Mouse (Mus musculus) lung, embryonic 14.5 days (tissue): ENCODE data around the gene Tmem50b. TPM values are rescaled to one million over a fixed set of nuclear protein-coding genes. Genes with fewer than 3 reads are reported as not detected.

ENCODE experiments used
- ATAC-seq: fragments of 200-750 bp; cut with Nextera tagmentation; 2 replicates; pipeline ENCODE4 v1.8.0; 2017; ENCODE audit warnings: mild to moderate bottlenecking, moderate TSS enrichment, moderate library complexity; ENCODE audit not compliant: insufficient read depth
- DNase-seq: peaks from one replicate; pipeline ENCODE4 v3.0.0-alpha.2; 2015
- H3K27ac ChIP-seq: fragments of 300-500 bp; sonication (generic); 2 replicates; pipeline ENCODE4 v1.5.1; 2014; ENCODE audit warnings: low read depth, mild to moderate bottlenecking, moderate library complexity
- H3K27me3 ChIP-seq: fragments of 300-500 bp; sonication (generic); 2 replicates; pipeline ENCODE4 v1.6.1; 2014; ENCODE audit warnings: low read length, control low read depth; ENCODE audit not compliant: insufficient read depth
- H3K36me3 ChIP-seq: fragments of 300-500 bp; sonication (generic); 2 replicates; pipeline ENCODE4 v1.6.1; 2014; ENCODE audit warnings: control low read depth; ENCODE audit not compliant: insufficient read depth
- H3K4me1 ChIP-seq: fragments of 300-500 bp; sonication (generic); 2 replicates; pipeline ENCODE4 v1.6.1; 2014; ENCODE audit warnings: antibody characterized with exemption, control low read depth; ENCODE audit not compliant: insufficient read depth
- H3K4me2 ChIP-seq: fragments of 300-500 bp; sonication (generic); 2 replicates; pipeline ENCODE4 v1.6.1; 2014; ENCODE audit warnings: mild to moderate bottlenecking
- H3K4me3 ChIP-seq: fragments of 300-500 bp; sonication (generic); 2 replicates; pipeline ENCODE4 v1.5.1; 2014; ENCODE audit warnings: low read depth, low read length
- H3K9ac ChIP-seq: fragments of 300-500 bp; sonication (generic); 2 replicates; pipeline ENCODE4 v1.6.1; 2014
- H3K9me3 ChIP-seq: fragments of 300-500 bp; sonication (generic); 2 replicates; pipeline ENCODE4 v1.6.1; 2016; ENCODE audit warnings: low read depth, low read length, control low read depth
- CTCF ChIP-seq: IDR thresholded peaks from 2 replicates; pipeline ENCODE4 v1.5.1; 2016; ENCODE audit warnings: antibody characterized with exemption, low read depth
- WGBS: fragments of 180-500 bp; shearing (Covaris S2); extraction: QIAGEN DNeasy Blood & Tissue Kit; methylation state at CpG from one replicate; pipeline ENCODE4 v1.1.7; 2014; 5-methylcytosine and 5-hydroxymethylcytosine counted together
- polyA plus RNA-seq: library from polyadenylated mRNA; unstranded; fragments of >200 nt; fragmentation: Nextera tagmentation; extraction: Ambion mirVana; gene quantifications from 2 replicates; pipeline ENCODE4 v1.2.1, GENCODE M21; 2014

Tmem50b gene
- polyA plus RNA-seq, 1 experiment from 2014 or later: 33.1 TPM

DNA sequence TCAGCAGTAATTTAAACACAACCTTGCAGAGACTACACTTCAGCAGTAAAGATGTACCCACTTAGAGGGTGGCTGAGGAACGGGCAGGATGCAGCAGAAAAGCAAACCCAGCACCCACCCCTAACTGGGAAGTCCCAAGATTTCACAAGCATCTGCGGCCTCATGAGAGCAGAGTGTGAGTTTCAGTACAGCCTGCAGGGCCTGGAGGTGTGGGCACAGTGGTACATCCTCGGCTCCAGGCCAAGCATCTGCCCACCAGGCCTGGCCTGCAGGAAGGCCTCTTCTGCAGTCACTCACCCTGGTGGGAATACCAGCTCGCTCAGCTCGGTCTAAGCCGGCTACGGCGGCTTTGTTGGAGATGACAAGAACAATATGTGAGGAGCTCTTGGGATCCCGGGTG, 25.5 kb upstream of the Tmem50b start:
- no peak for TF ChIP-seq CTCF
- Histone ChIP-seq H3K4me2 (no peak overlapping the region), H3K9ac (no peak overlapping the region), H3K36me3 (peaks cover 80% of the 10 kb centered on the region), H3K27ac (no peak overlapping the region), H3K4me3 (no peak overlapping the region), H3K27me3 (no peaks in the 10 kb centered on the region), H3K9me3 (no peaks in the 10 kb centered on the region), H3K4me1 (no peaks in the 10 kb centered on the region)
- ATAC-seq: no peak
- WGBS: 95% methylated on average over 9 of the region's 9 CpGs
- DNase-seq: no peak

DNA sequence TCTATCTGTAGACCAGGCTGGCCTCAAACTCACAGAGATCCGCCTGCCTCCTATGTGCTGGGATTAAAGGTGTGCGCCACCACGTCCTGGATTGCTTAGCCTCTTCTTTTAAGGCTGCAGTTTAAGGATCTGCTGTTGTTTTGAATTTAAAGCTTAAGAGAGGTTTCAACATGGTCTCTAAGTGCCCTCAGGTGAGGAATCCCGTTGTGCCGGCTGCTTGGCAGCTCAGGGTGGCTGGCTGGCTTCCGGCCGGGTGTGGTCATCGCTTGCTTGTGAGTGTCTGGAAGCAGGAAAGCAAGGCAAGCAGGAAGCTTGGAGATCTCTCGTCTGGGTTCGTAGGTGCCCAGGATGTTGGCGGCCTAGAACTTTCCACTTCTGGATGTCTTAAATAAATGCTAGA, 23.4 kb upstream of the Tmem50b start:
- no peak for TF ChIP-seq CTCF
- no peaks in the 10 kb centered on the region for H3K9me3 ChIP-seq
- H3K36me3 ChIP-seq: peaks cover 63% of the 10 kb centered on the region
- H3K4me2 ChIP-seq: no peak overlapping the region
- no peak overlapping the region for H3K4me3 ChIP-seq
- H3K4me1 ChIP-seq: no peaks in the 10 kb centered on the region
- 88% methylated on average over 11 of the region's 11 CpGs for WGBS
- no peak overlapping the region for H3K27ac ChIP-seq
- DNase-seq (no peak), ATAC-seq (no peak)
- no peaks in the 10 kb centered on the region for H3K27me3 ChIP-seq
- no peak overlapping the region for H3K9ac ChIP-seq

DNA sequence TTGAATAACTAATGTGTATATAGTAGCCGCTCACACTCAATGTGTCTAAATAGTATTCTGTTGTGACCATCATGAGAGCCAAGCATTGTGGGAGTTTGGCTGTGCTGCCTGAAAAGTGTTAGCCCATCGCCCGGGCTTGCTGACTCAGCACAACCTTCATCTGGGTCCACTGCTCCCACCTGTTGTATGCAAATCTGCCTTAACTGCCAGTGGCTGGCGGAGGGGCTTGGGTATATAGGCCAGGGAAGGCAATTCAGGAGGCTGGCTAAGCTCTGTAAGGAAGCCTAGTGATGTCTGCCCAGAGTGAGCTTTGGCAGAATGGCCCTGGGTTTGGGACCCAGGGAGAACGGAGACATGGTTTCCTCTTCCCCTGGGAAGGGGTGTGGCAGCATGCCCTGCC, 22.6 kb upstream of the Tmem50b start:
- WGBS: 80% methylated on average over 5 of the region's 5 CpGs
- Histone ChIP-seq H3K4me2 (no peak overlapping the region), H3K4me1 (no peaks in the 10 kb centered on the region), H3K4me3 (no peak overlapping the region), H3K36me3 (peaks cover 55% of the 10 kb centered on the region), H3K27ac (no peak overlapping the region), H3K9me3 (no peaks in the 10 kb centered on the region), H3K9ac (no peak overlapping the region), H3K27me3 (no peaks in the 10 kb centered on the region)
- no peak for TF ChIP-seq CTCF
- no peak for DNase-seq
- ATAC-seq: no peak

DNA sequence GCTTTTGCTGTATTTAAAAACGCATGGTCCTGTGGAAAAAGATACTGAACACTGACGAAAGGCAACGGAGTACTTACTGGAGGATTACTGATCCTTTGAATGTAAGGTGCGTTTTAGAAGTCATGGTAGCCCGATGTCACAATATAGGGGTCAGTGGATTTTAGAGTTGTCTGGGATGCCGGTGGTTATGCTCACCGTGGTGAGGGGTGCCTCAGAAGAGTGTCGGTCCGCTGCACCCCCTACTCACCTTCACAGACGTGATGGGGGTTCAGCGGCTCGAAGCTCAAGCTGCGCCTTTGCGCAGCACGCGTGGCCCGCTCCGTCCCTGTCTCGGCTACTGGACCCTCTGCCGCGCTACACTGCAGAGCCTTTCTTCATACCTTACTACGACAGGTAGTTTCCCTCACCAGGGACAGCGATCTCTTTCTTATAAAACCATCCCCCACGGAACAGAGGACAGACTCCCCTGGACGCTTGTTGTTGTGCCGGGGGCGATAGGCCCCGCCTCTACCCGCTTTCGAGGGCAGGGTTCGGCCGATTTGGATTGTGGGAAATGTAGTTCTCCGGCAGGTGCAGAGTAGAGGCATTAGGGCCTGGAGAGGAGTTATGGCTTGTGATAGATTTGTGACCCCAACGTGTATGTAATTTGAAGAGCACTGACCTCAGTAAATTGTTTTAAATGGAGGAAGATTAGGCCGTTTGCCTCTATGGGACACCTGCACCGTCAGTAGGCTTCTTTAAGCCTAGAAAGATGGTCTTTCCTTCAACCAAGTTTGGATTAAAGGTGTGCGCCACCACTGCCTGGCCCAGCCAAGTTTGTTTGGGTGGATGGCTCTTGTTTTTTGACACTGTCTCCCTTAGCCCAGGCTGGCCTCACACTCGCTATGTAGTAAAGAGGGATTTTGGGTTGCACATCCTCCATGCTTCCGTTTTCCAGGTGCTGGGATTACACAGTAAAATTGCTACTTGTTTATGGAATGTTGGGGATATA, 21.2 kb upstream of the Tmem50b start, which contains the start of gene Dnajc28:
TSS of gene Dnajc28 (minus strand) at position 516 of the 991 bp plus-strand sequence.
- Histone ChIP-seq H3K9ac (peak within 1 kb of the TSS; percentile 65), H3K9me3 (no peaks in the 10 kb centered on the region), H3K36me3 (peaks cover 42% of the 10 kb centered on the region), H3K4me1 (no peaks in the 10 kb centered on the region), H3K4me3 (peak within 1 kb of the TSS; percentile 66), H3K27me3 (no peaks in the 10 kb centered on the region), H3K4me2 (peak within 1 kb of the TSS; percentile 80), H3K27ac (no peak within 1 kb of the TSS)
- no peak for TF ChIP-seq CTCF
- peak; percentile 84 for DNase-seq
- WGBS: 10% methylated on average over 39 of the region's 39 CpGs
- ATAC-seq: peak; percentile 94

DNA sequence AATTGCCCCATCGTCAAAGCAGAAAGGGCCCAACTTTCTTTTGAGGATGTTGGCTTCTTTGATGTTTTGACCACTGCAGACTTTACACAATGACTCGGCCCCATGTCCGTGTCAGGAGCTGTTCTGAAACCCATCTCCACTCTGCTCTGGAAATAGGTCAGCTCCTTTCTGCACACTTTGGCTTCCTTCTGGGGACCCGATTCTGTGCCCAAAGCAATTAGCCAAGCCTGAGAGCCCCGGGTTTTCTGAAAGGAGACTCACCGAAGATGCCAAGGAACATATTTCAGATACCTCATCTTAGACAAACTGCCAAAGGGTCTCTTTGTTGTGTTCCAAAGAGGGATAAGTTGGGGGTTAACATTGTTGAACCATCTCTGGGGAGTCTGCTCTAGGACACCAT, 17.0 kb upstream of the Tmem50b start:
- Histone ChIP-seq H3K9me3 (no peaks in the 10 kb centered on the region), H3K27me3 (no peaks in the 10 kb centered on the region), H3K36me3 (no peaks in the 10 kb centered on the region), H3K4me1 (no peaks in the 10 kb centered on the region), H3K27ac (no peak overlapping the region), H3K4me3 (no peak overlapping the region), H3K9ac (no peak overlapping the region), H3K4me2 (no peak overlapping the region)
- DNase-seq (no peak), ATAC-seq (no peak)
- TF ChIP-seq CTCF: no peak
- 76% methylated on average over 6 of the region's 6 CpGs for WGBS

DNA sequence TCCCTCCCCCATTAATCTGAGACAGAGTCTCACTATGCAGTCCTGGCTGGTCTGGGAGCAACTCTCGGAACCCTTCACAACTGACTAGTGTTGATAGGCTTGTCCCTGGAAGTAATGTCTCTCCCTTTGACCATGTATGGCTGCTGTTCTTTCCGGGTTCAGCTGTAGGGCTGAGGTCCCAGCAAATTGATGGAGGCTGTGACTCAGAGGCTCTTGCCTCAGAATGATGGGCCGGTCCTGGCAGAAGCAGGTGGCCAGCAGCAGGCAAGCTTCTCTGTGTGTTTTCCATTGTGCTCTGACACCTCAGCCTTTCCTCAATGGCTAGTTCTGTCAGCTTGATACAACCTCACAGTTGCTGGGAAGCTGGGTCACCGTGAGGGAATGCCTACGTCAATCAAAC, 14.9 kb upstream of the Tmem50b start:
- no peak for TF ChIP-seq CTCF
- H3K9ac ChIP-seq: no peak overlapping the region
- H3K27ac ChIP-seq: no peak overlapping the region
- no peaks in the 10 kb centered on the region for H3K27me3 ChIP-seq
- no peak for ATAC-seq
- no peak for DNase-seq
- no peaks in the 10 kb centered on the region for H3K9me3 ChIP-seq
- no peak overlapping the region for H3K4me2 ChIP-seq
- WGBS: 60% methylated on average over 5 of the region's 5 CpGs
- no peaks in the 10 kb centered on the region for H3K4me1 ChIP-seq
- H3K36me3 ChIP-seq: no peaks in the 10 kb centered on the region
- H3K4me3 ChIP-seq: no peak overlapping the region

DNA sequence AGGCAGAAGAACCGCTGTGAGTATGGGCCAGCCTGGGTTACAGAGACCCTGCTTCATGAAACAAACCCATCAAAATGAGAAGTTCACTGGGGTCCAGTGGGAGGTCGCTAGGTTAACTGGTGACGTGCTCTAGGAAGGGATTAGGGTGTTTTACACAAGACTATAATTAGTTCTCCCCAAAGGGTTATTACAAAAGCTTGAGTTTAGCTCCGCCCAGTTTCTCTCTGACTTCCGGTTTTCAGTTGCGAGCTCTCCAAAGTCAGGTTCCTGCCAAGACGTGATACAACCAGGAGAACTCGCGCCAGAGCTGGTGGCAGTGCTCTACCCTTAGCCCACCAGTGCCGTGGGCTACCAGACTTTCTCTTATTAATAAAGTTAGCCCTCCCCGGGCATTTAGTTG, 13.6 kb upstream of the Tmem50b start:
- H3K4me3 ChIP-seq: no peak overlapping the region
- H3K4me1 ChIP-seq: no peaks in the 10 kb centered on the region
- WGBS: 69% methylated on average over 11 of the region's 11 CpGs
- no peak overlapping the region for H3K4me2 ChIP-seq
- no peak for TF ChIP-seq CTCF
- DNase-seq (peak; percentile 31), ATAC-seq (no peak)
- no peak overlapping the region for H3K27ac ChIP-seq
- H3K36me3 ChIP-seq: no peaks in the 10 kb centered on the region
- no peak overlapping the region for H3K9ac ChIP-seq
- H3K27me3 ChIP-seq: no peaks in the 10 kb centered on the region
- H3K9me3 ChIP-seq: no peaks in the 10 kb centered on the region
